ENCODE assay signal across 15 mouse cellular contexts in genomic region chr6:17932806-17933205, GRCm38 (mm10).
"Had no signal": no experiment of that assay in that cellular context is flagged by ENCODE, and none has a peak within 500 bp of the region (broad histone marks: within the 10 kb centered on the region; RNA-seq: fewer than 3 reads in every experiment).

No protein-coding gene starts in this region.

- H3K4me2 ChIP-seq: limb, embryonic 12.5 days; liver, embryonic 11.5 days; midbrain, embryonic 11.5 days; midbrain, embryonic 15.5 days; neural tube, embryonic 12.5 days had no signal

- H3K27me3 ChIP-seq: limb, embryonic 12.5 days; megakaryocyte, embryonic 14.5 days; midbrain, embryonic 15.5 days; neural tube, embryonic 12.5 days had no signal

- H3K9me3 ChIP-seq: limb, embryonic 12.5 days; megakaryocyte, embryonic 14.5 days; midbrain, embryonic 15.5 days; neural tube, embryonic 12.5 days had no signal

- H3K4me3 ChIP-seq: layer of hippocampus, adult 2 months; limb, embryonic 12.5 days; megakaryocyte, embryonic 14.5 days; midbrain, embryonic 15.5 days; neural tube, embryonic 12.5 days had no signal

- H3K4me1 ChIP-seq: midbrain, embryonic 15.5 days; neural tube, embryonic 12.5 days had no signal

- H3K9ac ChIP-seq: limb, embryonic 12.5 days; liver, postnatal 0 days; midbrain, embryonic 15.5 days; neural tube, embryonic 12.5 days had no signal

- H3K27ac ChIP-seq: kidney, postnatal 0 days; layer of hippocampus, adult 2 months; limb, embryonic 12.5 days; macrophage; midbrain, embryonic 15.5 days; neural tube, embryonic 12.5 days; stomach, postnatal 0 days had no signal

- DNase-seq: kidney, adult 11 months; kidney, adult 9 months; kidney, postnatal 4 days; liver, postnatal 0 days; thymus, postnatal 4 days had no signal

- ATAC-seq: liver, postnatal 0 days; midbrain, embryonic 15.5 days had no signal
